Mouse (Mus musculus): ENCODE results near the gene Tm2d1. TPM values are rescaled to one million over a fixed set of nuclear protein-coding genes. Genes with fewer than 3 reads are reported as not detected.

Tm2d1 gene
- polyA plus RNA-seq, 1 experiment from 2014 or later, result 96.3 TPM

DNA sequence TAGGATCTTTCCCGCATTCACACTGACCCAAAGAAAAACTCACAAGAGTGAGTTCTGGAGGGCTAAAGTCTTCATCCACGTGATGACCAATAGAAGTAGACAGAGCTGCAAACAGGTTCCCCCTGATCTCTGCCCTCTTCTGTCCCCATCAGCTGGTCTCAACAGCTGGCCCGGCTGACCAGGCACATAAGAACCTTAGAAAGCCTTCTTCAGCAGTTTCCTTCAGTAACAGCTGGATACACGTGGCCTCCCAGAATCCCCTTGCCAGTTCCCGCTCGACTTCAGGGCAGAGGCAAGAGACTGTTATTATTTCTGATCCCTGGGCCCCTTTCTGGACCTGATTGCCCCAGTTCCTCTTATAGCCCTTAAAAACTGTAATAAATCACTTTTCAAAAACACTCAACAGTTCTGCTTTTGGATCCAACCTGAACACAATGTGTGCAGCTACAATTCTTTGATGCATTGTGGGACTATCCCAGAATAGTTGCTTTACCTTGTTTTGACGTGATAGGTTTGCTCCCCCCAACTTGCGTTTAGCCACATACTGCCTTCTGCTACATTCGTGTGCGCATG lies 43.0 kb downstream of the Tm2d1 start:
- no peak overlapping the region for H3K4me3 ChIP-seq (ENCODE audit: low read depth, low read length)
- no peaks in the 10 kb centered on the region for H3K9me3 ChIP-seq (ENCODE audit: control insufficient read depth, low read length)
- no peaks in the 10 kb centered on the region for H3K27me3 ChIP-seq (replicated peaks; ENCODE audit: control insufficient read depth, insufficient read depth, low read length)
- H3K4me2 ChIP-seq (ENCODE audit: low read depth, low read length), result no peak overlapping the region
- no peak overlapping the region for H3K27ac ChIP-seq (replicated peaks; ENCODE audit: low read depth, low read length)
- WGBS, result 62% methylated on average over 10 of the region's 10 CpGs
- H3K9ac ChIP-seq (ENCODE audit: low read depth, low read length), result no peak overlapping the region
- no peak for DNase-seq (ENCODE audit: low spot score)
- peaks cover 8% of the 10 kb centered on the region; the same call in 1 of the 2 replicates for H3K4me1 ChIP-seq (ENCODE audit: control insufficient read depth, insufficient read depth, low read length)
- no peaks in the 10 kb centered on the region for H3K36me3 ChIP-seq (ENCODE audit: control insufficient read depth, insufficient read depth, low read length)
- no peak for ATAC-seq (ENCODE audit: low read depth)

- Histone ChIP-seq H3K4me1 (ENCODE audit: control insufficient read depth, insufficient read depth, low read length) (peaks cover 8% of the 10 kb centered on the region; the same call in 1 of the 2 replicates), H3K9ac (ENCODE audit: low read depth, low read length) (no peak overlapping the region), H3K9me3 (ENCODE audit: control insufficient read depth, low read length) (no peaks in the 10 kb centered on the region), H3K4me3 (ENCODE audit: low read depth, low read length) (no peak overlapping the region), H3K36me3 (ENCODE audit: control insufficient read depth, insufficient read depth, low read length) (no peaks in the 10 kb centered on the region), H3K27ac (replicated peaks; ENCODE audit: low read depth, low read length) (no peak overlapping the region), H3K4me2 (ENCODE audit: low read depth, low read length) (no peak overlapping the region), H3K27me3 (replicated peaks; ENCODE audit: control insufficient read depth, insufficient read depth, low read length) (no peaks in the 10 kb centered on the region)
- DNase-seq (ENCODE audit: low spot score), result peak; percentile 33
- WGBS, result 55% methylated on average over 14 of the region's 14 CpGs
- 0 out of 2 replicates have a peak, but pooled peaks have one; percentile 30 for ATAC-seq (ENCODE audit: low read depth)
Observed at GRCm38 (mm10) chr4:98338636-98339630, 44.2 kb downstream of the Tm2d1 start.

GRCm38 (mm10) chr4:98337197-98337596 lies 45.9 kb downstream of the Tm2d1 start:
- WGBS, result 63% methylated on average over 5 of the region's 5 CpGs
- no peak for DNase-seq (ENCODE audit: low spot score)
- no peak overlapping the region for H3K9ac ChIP-seq (ENCODE audit: low read depth, low read length)
- no peak overlapping the region for H3K4me3 ChIP-seq (ENCODE audit: low read depth, low read length)
- H3K27ac ChIP-seq (replicated peaks; ENCODE audit: low read depth, low read length), result no peak overlapping the region
- H3K36me3 ChIP-seq (ENCODE audit: control insufficient read depth, insufficient read depth, low read length), result no peaks in the 10 kb centered on the region
- no peak overlapping the region for H3K4me2 ChIP-seq (ENCODE audit: low read depth, low read length)
- no peak for ATAC-seq (ENCODE audit: low read depth)
- H3K4me1 ChIP-seq (ENCODE audit: control insufficient read depth, insufficient read depth, low read length), result peaks cover 8% of the 10 kb centered on the region; the same call in 1 of the 2 replicates
- no peaks in the 10 kb centered on the region for H3K9me3 ChIP-seq (ENCODE audit: control insufficient read depth, low read length)
- H3K27me3 ChIP-seq (replicated peaks; ENCODE audit: control insufficient read depth, insufficient read depth, low read length), result no peaks in the 10 kb centered on the region

- H3K4me3 ChIP-seq (ENCODE audit: low read depth, low read length), result no peak overlapping the region
- H3K4me2 ChIP-seq (ENCODE audit: low read depth, low read length), result no peak overlapping the region
- no peak overlapping the region for H3K27ac ChIP-seq (replicated peaks; ENCODE audit: low read depth, low read length)
- no peaks in the 10 kb centered on the region for H3K9me3 ChIP-seq (ENCODE audit: control insufficient read depth, low read length)
- no peaks in the 10 kb centered on the region for H3K27me3 ChIP-seq (replicated peaks; ENCODE audit: control insufficient read depth, insufficient read depth, low read length)
- peaks cover 8% of the 10 kb centered on the region; the same call in 1 of the 2 replicates for H3K4me1 ChIP-seq (ENCODE audit: control insufficient read depth, insufficient read depth, low read length)
- no peaks in the 10 kb centered on the region for H3K36me3 ChIP-seq (ENCODE audit: control insufficient read depth, insufficient read depth, low read length)
- no peak for ATAC-seq (ENCODE audit: low read depth)
- 81% methylated on average over 8 of the region's 8 CpGs for WGBS
- DNase-seq (ENCODE audit: low spot score), result no peak
- H3K9ac ChIP-seq (ENCODE audit: low read depth, low read length), result no peak overlapping the region
Observed at GRCm38 (mm10) chr4:98335726-98336125, 47.4 kb downstream of the Tm2d1 start.

GRCm38 (mm10) chr4:98322223-98322622 lies 60.9 kb downstream of the Tm2d1 start:
- H3K36me3 ChIP-seq (ENCODE audit: control insufficient read depth, insufficient read depth, low read length), result no peaks in the 10 kb centered on the region
- H3K27ac ChIP-seq (replicated peaks; ENCODE audit: low read depth, low read length), result peak overlapping the region; percentile 86
- under 1% methylated on average over 29 of the region's 29 CpGs for WGBS
- H3K27me3 ChIP-seq (replicated peaks; ENCODE audit: control insufficient read depth, insufficient read depth, low read length), result no peaks in the 10 kb centered on the region
- ATAC-seq (ENCODE audit: low read depth) (peak; percentile 92), DNase-seq (ENCODE audit: low spot score) (peak; percentile 97)
- H3K4me2 ChIP-seq (ENCODE audit: low read depth, low read length), result peak overlapping the region; percentile 65
- H3K4me3 ChIP-seq (ENCODE audit: low read depth, low read length), result peak overlapping the region; percentile 36
- H3K9me3 ChIP-seq (ENCODE audit: control insufficient read depth, low read length), result no peaks in the 10 kb centered on the region
- H3K4me1 ChIP-seq (ENCODE audit: control insufficient read depth, insufficient read depth, low read length), result peaks cover 20% of the 10 kb centered on the region
- peak overlapping the region; percentile 62 for H3K9ac ChIP-seq (ENCODE audit: low read depth, low read length)

- Histone ChIP-seq H3K4me1 (ENCODE audit: control insufficient read depth, insufficient read depth, low read length) (peaks cover 20% of the 10 kb centered on the region), H3K9ac (ENCODE audit: low read depth, low read length) (peak overlapping the region; percentile 62), H3K9me3 (ENCODE audit: control insufficient read depth, low read length) (no peaks in the 10 kb centered on the region), H3K4me3 (ENCODE audit: low read depth, low read length) (peak overlapping the region; percentile 36), H3K27ac (replicated peaks; ENCODE audit: low read depth, low read length) (peak overlapping the region; percentile 86), H3K36me3 (ENCODE audit: control insufficient read depth, insufficient read depth, low read length) (no peaks in the 10 kb centered on the region), H3K27me3 (replicated peaks; ENCODE audit: control insufficient read depth, insufficient read depth, low read length) (no peaks in the 10 kb centered on the region), H3K4me2 (ENCODE audit: low read depth, low read length) (peak overlapping the region; percentile 65)
- ATAC-seq (ENCODE audit: low read depth), result peak; percentile 71
- 6% methylated on average over 18 of the region's 18 CpGs for WGBS
- peak; percentile 91 for DNase-seq (ENCODE audit: low spot score)
Observed at GRCm38 (mm10) chr4:98321371-98322111, 61.6 kb downstream of the Tm2d1 start.

- H3K36me3 ChIP-seq (ENCODE audit: control insufficient read depth, insufficient read depth, low read length), result no peaks in the 10 kb centered on the region
- no peaks in the 10 kb centered on the region for H3K9me3 ChIP-seq (ENCODE audit: control insufficient read depth, low read length)
- ATAC-seq (ENCODE audit: low read depth) (peak; percentile 56), DNase-seq (ENCODE audit: low spot score) (peak; percentile 90)
- 41% methylated on average over 3 of the region's 3 CpGs for WGBS
- no peak overlapping the region for H3K9ac ChIP-seq (ENCODE audit: low read depth, low read length)
- H3K4me2 ChIP-seq (ENCODE audit: low read depth, low read length), result no peak overlapping the region
- no peak overlapping the region for H3K4me3 ChIP-seq (ENCODE audit: low read depth, low read length)
- H3K27me3 ChIP-seq (replicated peaks; ENCODE audit: control insufficient read depth, insufficient read depth, low read length), result no peaks in the 10 kb centered on the region
- H3K27ac ChIP-seq (replicated peaks; ENCODE audit: low read depth, low read length), result 0 out of 2 replicates have a peak overlapping the region, but pooled peaks have one; percentile 40
- H3K4me1 ChIP-seq (ENCODE audit: control insufficient read depth, insufficient read depth, low read length), result peaks cover 20% of the 10 kb centered on the region
Observed at GRCm38 (mm10) chr4:98318769-98319168, 64.3 kb downstream of the Tm2d1 start.

DNA sequence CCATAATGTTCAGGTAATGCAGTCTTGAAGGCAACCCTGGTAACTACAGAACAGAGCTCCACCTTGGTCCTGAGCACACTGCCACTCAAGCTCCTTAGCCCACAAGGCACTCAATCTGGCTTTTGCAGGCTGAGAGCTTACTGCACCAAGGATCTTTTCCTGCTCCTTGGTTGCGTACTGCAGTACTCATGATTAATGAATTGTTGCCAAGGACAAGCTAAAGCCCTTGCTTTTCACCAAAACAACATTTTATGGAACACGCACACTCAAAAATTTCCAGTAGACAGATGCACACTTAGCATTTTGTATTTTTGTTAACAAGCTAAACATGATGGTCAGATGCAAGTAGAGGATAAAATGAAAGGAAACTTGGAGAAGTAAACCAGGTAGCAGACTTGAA lies 66.0 kb downstream of the Tm2d1 start:
- no peak overlapping the region for H3K9ac ChIP-seq (ENCODE audit: low read depth, low read length)
- H3K27ac ChIP-seq (replicated peaks; ENCODE audit: low read depth, low read length), result no peak overlapping the region
- ATAC-seq (ENCODE audit: low read depth), result no peak
- no peak overlapping the region for H3K4me2 ChIP-seq (ENCODE audit: low read depth, low read length)
- no peak overlapping the region for H3K4me3 ChIP-seq (ENCODE audit: low read depth, low read length)
- WGBS, result 88% methylated on average over 2 of the region's 2 CpGs
- no peaks in the 10 kb centered on the region for H3K36me3 ChIP-seq (ENCODE audit: control insufficient read depth, insufficient read depth, low read length)
- peaks cover 20% of the 10 kb centered on the region for H3K4me1 ChIP-seq (ENCODE audit: control insufficient read depth, insufficient read depth, low read length)
- H3K9me3 ChIP-seq (ENCODE audit: control insufficient read depth, low read length), result no peaks in the 10 kb centered on the region
- no peak for DNase-seq (ENCODE audit: low spot score)
- no peaks in the 10 kb centered on the region for H3K27me3 ChIP-seq (replicated peaks; ENCODE audit: control insufficient read depth, insufficient read depth, low read length)

Data from embryonic facial prominence, embryonic 14.5 days (tissue).